Mouse (Mus musculus) kidney, postnatal 10 days (tissue): ENCODE results near the gene Gigyf2.

Experiments used
- DNase-seq: peaks from one replicate; pipeline ENCODE4 v3.0.0; 2021; ENCODE audit warnings: mixed read lengths

Gene Gigyf2

DNA sequence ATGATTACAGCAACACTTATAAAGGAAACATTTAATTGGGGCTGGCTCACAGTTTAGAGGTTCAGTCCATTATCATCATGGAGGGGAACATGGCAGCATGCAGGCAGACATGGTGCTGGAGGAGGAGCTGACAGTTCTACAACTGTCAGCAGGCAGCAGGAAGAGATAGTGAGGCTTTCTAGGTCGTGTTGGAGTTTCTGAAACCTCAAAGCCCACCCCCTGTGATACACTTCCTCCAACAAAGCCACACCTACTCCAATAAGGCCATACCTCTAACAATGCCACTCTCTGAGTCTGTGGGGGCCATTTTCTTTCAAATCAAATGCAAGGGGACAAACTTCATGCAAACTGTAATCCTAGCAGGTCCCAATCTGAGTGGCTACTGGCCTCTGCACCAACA lies 5.7 kb upstream of the Gigyf2 start:
- no peak for DNase-seq

DNA sequence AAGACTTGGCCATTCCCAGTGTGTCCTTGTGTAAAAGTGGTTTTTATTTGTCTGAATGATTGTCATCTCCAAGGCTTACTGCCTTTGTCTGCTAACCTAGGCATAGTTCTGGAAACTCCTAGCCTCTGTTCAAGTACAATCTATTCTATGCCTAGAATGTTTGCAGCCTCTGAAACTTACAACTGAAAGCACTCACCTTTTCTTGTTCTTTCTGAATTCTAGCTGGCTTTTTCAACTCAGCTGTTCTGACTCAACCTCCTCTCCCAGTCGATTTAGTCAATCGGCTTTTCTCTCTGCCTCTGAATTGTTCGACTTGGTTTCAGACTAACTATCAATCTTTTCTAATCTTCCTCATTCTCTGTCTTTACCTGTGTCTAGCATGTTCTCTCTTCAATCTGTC lies 4.0 kb upstream of the Gigyf2 start:
- no peak for DNase-seq

DNA sequence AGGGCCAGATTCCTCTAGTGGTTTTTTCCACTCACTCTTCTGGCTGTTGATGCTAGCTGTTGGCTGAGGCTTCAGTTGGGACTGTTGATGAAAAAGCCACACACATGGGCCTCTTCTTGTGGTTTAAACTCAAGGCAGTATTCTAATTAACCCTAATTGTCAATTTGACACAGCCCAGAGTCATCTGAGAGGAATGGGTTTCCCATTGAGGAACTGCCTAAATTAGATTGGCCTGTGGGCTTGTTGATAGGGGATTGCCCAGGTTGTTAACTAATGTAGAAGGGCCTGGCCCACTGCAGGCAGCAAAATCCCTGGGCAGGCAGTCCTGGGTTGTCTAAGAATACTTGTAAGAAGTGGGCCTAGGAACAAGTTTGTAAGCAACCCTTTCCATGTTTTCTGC lies 2.1 kb upstream of the Gigyf2 start:
- no peak for DNase-seq

DNA sequence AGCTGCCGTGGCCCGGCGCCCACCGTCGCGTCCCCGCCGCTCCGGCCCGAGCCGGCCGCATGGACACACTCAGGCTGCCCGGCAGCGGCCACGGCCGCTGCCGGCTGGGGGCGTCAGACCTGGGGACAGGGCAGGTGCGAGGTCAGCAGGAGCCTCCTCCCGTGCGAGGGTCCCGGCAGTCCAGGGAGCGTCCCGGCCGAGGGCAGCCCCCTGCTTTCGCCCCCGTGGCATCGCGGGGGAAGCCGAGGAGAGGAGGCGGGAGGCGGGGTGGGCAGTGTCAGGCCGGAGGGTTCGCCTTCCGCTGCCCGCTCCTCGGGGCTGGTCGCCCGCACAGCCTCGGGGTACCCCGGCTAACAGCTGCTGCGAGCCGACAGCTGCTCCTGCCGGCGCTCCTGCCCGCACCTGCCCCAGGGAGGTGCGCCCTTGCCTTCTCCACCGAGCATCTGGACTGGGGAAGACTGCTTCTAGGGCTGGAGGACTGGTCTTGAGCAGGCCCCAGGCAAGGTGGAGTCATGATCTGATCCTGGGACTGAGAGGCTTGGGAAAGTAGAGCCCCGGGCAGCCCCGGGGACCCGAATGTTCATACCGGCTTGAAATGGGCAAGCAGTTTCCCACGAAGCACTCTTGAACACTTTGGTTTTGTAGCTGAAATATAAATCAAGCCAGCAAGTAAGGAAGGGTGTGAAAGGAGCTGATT lies 515 bp downstream of the Gigyf2 start:
- DNase-seq: peak; percentile 70

DNA sequence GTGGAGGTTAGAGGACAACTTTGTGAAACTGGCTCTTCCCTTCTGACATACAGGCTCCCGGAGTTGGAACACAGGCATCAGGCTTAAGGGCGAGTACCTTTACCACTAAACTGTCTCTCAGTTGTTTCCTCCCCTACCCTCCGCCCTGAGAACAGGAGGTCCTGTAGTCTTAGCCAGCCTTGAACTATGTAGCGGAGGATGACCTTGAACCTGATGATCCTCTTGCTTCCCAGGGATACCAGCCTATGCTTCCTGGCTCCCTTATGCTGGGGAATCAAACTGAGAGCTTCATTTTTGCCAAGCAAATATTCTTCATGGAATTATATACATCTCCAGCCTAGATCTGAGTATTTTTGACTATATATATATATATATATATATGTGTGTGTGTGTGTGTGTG lies 5.0 kb downstream of the Gigyf2 start:
- DNase-seq: no peak

DNA sequence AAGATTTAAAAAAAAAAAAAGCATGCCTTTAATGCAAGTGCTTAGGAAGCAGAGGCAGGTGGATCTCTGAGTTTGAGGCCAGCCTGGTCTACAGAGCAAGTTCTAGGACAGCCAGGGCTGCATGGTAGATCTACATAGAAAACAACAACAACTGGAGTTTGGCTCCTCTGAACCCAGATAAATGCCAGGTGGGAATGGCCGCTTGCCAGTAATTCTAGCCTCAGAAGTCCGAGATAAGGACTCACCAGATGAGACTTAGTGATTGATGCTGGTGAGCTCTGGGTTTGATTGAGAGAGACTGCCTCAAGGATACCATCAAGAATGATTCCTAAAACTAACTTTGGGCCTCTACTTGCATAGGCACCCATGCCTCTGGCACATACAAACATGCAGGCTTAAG lies 23.8 kb downstream of the Gigyf2 start:
- DNase-seq: no peak

DNA sequence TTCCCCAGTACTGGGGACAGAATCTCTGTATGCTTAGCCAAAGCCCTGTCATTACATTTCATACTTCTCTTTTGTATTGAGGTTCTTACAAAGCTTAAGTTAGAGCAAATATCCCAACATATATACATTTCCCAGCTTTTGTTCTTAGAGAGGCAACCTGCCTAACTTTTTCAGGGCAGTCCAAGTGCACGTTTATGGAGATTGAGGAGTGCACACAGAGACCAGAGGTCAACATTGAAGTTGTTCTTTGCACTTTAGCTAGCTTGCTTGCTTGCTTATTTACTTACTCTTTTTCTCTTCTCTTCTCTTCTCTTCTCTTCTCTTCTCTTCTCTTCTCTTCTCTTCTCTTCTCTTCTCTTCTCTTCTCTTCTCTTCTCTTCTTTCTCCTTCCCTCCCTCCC lies 33.5 kb downstream of the Gigyf2 start:
- DNase-seq: no peak

DNA sequence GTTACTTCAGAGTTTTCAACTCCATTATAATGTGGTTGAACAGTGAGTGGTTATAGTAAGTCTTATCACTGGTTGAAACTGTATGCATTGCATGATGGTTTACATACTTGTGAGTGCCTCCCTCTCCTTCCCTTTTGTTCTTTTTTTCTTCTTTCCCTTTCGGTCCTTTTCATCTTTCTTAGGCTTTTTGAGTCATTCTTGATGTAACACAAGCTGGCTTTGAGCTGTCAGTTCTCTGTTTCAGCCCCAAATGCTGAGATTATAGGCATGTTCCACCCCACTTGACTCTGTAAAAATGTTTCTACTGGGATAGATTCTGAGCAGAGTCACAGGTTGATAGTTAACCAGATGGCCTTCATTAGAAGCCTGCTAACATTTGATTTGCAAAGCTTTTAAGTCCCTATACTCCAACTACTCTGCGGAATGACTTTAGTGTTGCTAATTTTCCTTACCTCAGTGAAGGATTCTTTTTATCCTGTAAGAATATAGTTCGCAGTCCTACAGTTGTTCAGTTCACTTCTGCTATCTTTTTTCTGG lies 51.3 kb downstream of the Gigyf2 start:
- no peak for DNase-seq

DNA sequence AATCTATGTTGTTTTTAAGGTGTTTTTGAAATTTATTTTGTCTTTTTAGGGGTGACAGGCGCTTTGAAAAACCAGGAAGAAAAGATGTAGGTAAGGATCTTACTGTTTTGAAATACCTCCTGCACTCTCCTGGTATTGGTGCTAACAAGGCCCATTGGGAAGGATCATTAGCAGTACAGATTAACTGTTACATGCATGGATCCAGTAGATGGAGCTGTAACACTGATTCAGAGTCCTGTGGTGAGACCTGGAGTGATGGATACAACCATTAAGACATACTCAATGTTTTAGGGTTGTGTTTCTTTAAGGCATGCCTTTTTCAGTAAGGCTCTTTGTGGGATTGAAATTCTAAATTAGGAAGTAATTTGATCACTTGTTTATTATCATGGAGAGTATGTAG lies 53.1 kb downstream of the Gigyf2 start:
- no peak for DNase-seq

DNA sequence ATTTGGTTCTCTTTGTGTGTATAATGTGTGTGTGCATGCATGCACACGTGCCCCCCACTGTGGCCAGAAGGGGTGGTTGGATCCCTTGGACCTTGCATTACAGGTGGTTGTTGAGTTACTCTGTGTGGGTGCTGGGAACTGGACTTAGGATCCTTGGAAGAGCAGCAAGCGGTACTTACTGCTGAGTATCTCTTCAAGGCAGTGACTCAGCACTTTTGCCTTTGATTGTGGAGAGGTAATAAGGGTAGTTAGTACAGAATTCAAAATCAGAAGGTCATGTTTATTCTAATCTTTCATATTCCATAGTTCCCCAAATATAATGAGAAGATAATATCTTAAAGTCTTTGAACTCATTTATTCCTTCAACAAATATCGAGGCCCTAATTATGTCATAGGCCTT lies 54.4 kb downstream of the Gigyf2 start:
- DNase-seq: no peak

DNA sequence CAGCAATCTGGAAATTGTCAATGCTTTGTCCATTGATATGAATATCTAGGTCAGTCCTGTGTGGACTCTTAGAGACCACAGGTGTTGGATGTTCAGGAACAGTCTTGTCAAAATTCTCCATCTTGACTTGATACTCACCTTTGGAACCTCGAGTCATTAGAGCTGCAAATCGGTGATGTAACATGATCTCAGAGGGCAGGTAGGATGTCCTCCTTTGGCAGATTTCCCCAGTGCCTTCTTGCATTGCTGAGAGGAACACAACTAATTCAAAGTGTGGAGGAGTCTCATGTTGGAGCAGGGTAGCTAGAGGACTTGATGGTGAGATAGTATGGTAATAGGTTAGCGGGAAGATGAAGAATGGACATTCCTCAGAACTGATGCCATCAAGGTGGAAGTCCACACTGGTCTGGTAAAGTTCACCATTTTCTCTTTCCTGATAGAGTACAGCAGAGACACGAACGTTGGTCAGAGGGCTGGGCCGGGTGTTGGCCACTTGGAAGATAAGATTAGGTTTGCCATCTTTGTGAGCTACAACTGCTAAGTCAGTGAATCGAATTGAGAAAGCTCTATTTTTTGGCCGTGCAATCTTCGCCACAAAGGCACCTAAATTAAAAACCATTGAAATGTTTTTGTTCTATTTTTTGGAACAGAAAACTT lies 59.8 kb downstream of the Gigyf2 start:
- DNase-seq: no peak

DNA sequence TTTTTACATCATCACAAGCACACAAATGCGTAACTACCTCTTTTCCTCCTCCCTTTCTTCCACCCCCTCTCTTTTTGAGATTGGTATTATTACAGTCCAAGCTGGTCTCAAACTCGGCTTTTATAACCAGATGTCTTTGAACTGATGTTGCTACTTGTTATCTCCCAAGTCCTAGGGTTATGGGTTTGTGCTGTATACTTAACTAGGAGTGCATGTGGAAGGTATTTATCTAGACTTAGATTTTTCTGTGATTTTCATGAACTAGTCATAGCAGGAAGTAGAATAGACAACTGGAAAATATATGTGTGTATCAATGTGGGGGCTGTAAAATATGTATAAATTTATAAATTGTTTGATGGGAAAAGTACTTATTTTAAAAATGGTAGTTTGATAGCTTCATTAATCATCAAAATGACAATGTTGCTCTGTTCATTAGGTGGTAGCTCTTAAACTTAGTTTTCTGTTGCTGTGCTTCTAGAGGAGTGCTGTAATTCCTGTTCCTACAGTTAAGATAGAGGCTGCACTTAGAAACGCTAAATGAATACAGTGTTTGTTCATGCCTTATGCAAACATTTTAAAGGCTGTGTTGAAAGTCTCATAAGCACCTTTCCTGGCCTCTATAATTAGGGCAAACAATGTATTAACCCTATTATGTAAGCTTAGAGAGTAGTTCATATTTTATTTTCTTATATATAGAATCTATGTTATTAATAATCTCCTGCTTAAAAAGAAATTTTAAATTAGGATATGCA lies 66.8 kb downstream of the Gigyf2 start:
- no peak for DNase-seq

DNA sequence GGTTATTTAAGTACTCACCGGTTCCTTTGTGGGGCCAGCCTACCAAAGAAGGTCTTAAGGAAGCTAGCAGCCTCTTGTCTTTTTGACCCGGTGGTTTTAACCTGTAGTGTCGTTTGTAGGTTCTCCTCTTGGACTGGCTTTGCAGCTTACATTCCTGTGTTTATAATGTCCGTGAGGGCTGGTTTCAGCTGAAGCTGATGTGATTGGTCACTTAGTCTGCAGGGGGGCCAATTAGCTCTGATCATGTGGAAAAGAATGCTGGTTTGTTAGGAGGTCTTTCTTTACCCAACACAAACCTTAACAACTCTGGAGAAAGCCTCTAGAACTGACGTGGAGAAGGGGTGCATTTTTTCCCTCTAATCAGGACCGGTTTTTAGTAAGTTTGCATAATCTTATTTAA lies 67.8 kb downstream of the Gigyf2 start, which contains the start of gene Kcnj13:
Gene Kcnj13 (minus strand): TSS at position 136 of the 400 bp plus-strand sequence.
- DNase-seq: no peak

DNA sequence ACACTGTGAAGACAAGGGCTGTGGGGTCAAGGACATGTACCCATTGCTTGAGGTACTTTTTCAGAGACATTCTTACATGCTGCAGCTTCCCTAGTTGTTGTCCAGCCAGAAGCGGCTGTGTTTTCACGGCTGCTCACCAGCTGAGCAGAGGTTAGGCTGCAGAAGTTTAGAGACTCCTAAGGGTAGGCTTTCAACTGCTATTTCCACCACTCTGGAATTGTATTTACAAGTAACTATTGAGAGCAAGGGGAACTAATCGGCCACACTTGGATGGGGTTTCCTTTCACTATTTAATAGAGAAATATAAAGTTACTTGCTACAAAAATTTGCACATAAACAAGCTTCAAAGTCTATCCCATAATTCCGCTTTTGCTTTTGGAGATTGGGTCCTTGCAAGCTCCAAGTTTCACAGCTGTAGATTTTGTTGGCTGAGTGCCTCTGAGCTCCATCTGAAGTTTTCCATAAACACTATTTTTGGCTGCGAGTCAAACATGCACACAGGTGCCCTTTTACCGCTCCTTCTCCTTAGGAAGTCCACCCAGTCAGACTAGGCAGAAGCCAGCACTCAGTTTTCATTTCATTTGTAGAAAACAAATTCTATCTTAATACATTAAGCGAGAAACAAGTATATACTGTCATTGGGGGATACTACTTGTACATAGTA lies 70.3 kb downstream of the Gigyf2 start:
- peak; percentile 67 for DNase-seq

DNA sequence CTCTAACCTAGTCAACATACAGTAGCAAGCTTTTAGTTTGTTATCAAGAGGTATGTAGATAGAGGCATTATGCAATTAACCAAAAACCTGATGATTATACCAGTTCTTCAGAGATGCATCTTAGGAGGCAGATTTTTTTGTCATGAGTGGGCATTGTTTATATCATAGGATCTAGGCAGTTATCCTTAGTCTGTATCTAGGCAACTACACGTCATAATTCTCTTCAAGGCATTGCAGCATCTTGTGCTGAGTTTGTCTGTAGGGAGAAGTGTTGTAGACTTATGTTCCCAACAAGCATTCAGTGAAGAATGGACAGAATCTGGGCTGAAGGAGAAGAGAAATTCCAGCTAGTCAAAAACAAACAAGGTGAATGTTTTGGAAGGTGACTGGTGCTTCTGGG lies 77.9 kb downstream of the Gigyf2 start:
- no peak for DNase-seq

DNA sequence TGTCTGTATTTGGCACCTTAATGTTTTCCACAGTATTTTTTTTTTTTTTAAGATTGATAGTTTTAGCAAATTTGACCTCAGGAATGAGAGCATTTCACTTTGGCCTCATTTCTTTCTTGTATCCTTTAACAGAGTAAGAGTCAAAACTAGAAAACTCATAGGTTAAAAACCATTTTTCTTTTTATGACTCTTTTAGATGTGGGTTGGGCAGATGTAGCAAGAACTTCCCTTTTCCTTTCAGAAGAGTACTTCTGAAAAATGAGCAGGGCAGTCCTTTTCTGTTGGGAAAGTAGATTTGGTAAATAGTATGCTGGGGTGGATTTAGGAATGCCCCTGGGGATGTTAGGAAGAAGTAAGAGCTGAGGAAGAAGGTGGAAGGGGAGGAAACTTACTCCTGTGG lies 79.2 kb downstream of the Gigyf2 start:
- no peak for DNase-seq

DNA sequence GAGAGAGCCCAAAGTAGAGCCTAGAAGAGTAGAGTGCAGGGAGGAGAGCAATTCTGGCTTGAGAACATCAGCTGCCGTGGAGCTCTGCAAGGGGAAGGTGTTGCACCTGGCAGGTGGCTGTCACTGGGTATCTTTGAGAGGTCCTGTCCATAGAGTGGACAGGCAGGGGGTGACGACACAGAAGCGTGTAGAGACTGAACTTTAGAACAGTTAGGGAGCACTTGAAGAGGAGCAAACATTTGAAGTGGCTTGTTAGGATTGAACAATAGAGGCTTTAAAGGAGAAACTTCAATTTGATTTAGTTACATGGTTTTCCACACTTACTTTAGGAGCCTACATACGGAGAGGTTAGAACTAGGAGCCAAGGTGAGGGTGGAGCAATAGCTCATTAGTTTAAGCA lies 82.6 kb downstream of the Gigyf2 start:
- DNase-seq: no peak

DNA sequence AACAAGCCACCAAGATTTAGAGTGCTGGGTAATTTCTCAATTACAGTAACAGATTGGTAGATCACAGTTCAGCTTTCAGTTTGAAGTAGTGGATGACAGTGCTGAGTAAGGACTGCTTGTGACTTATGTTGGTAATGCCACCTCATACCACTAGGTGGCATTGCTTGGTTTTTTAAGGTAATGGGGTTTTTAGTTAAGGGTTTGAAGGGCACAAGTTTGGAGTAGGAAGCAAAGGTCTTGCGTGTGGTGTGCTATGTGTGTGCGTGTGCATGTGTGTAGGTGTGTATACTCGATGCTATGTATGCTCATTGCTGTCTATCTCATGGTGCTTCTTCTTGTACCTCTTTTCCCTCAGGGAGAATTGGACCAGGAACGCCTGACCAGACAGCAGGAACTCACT lies 91.9 kb downstream of the Gigyf2 start:
- DNase-seq: peak; percentile 19

DNA sequence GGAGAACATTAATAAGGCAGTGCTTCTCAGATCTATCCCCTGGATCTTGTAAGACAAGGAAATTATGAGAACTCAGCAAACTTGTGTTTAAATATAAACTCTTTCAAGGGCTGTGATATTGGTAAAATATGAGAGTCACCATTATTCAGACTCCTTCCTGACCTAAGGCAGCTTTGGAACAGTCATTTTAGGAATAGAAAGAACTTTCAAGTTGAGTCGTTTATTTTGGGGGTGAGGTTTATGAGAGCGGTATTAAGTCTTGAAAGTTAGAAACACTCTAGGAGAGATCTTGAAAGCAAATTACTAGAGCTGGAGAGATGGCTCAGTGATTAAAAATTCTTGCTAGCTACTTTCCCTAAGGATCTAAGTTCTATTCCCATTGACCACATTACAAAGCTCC lies 108.3 kb downstream of the Gigyf2 start:
- DNase-seq: no peak

DNA sequence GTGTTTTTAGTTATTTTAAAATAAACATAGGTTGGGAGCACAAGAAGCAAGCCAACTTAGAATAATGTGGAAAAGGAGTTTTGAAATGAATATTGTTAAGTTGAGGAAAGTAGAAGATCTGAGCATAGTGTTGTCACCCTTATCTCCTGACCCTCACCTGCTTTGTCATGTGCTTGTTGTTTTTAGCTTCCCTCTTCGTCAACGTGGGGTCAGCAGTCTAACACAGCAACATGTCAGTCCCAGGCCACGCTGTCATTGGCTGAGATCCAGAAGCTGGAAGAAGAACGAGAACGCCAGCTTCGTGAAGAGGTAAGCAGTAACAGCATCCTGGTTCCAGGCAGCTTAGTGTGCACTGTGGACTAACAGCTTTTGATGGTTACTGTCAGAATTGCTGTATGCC lies 109.8 kb downstream of the Gigyf2 start:
- DNase-seq: no peak

DNA sequence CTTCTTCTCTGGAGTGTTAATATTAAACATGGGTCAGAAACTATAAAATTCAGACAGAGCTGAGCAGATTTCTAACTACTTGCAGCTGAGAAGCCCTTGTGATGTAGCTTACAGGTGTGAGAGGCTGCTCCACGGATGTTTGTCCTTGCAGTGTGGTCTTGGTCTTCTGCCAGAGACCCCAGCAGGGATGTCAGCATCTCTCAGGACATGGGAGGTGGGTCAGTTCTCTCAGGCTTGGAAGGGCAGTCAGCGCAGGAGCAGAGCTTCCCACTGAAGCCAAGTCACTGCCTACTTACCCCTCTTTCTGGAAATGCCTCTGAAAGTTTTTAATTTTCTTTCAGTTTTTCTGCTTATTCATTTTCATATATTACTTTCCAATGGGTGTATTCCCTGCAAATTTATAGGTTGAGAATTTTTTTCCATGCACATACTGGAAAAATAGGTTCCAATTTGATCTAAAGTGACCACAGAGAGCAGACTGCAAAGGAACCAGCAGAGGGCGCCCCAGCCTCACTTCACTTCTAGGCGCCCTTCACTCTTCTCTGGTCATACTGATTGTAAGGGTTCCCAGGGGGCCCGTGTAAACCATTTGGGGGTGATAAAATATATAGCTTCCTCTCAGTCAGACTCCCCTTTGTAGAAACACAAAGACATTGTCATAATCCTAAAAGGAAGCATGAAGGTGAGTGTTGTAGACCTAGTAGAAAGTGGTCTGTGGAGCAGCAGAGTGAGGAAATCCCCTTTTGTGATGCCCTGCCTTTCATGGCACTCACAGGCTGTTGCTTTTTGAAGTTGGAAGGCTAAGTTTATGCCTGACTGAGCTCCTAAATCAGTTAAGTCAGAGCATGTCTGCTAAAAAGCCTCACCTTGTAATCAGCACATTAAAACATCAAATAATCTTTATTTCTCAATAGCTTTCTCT lies 120.6 kb downstream of the Gigyf2 start:
- peak; percentile 84 for DNase-seq

DNA sequence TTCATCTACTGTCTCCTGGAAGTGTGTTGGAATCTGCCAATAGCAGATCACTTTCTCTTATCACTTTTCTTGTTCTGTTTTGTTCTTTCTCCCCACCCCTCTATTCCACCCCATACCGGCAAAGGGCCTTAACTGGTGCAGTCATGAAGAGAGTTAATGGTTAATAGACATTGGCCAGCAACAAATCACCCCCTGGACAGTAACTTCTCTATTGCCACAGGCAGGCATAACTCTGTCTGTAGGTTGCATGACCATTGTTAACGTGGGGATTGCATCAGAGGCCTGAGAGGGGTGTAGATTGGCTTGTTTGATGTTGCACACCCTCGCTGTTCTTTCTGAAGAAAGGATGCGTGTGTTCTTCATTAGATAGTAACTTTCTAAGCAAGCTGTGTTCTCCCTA lies 122.6 kb downstream of the Gigyf2 start:
- no peak for DNase-seq
